Mouse (Mus musculus) CH12.LX (cell line): ENCODE measurements around the gene 1700123O20Rik. TPM values are rescaled to one million over a fixed set of nuclear protein-coding genes. Genes with fewer than 3 reads are reported as not detected.

Experiments used
- DNase-seq: peaks from one replicate; pipeline ENCODE4 v3.0.0-alpha.2; 2013; ENCODE audit errors: extremely low read depth
- H3K27ac ChIP-seq: 2 replicates; pipeline ENCODE4 v1.5.1; 2012; ENCODE audit warnings: low read depth, mild to moderate bottlenecking, control low read depth, moderate library complexity; ENCODE audit not compliant: insufficient read depth
- H3K27me3 ChIP-seq: replicated peaks from 2 replicates; pipeline ENCODE3; 2012; ENCODE audit warnings: inconsistent platforms
- H3K36me3 ChIP-seq, 2 experiments: replicated peaks in 1 of 2; 2 replicates each; pipeline versions ENCODE3 to v1.6.1; 2012; ENCODE audit warnings: inconsistent platforms in 1 of 2, low read length in 1 of 2, mild to moderate bottlenecking in 1 of 2, mixed read lengths in 1 of 2, moderate library complexity in 1 of 2; ENCODE audit not compliant: control insufficient read depth in 1 of 2, insufficient read depth in 1 of 2
- H3K4me1 ChIP-seq, 2 experiments: 2 replicates each; pipeline ENCODE4 v1.6.1; 2012; ENCODE audit warnings: inconsistent platforms in 1 of 2, moderate library complexity in 1 of 2; ENCODE audit not compliant: insufficient read depth in 2 of 2, control insufficient read depth in 1 of 2
- H3K4me2 ChIP-seq: 2 replicates; pipeline ENCODE4 v1.6.1; 2012; ENCODE audit warnings: low read depth, mild to moderate bottlenecking, control low read depth; ENCODE audit not compliant: poor library complexity, insufficient read depth, severe bottlenecking
- H3K4me3 ChIP-seq, 3 experiments: fragments of 150-350 bp in 1 of 3; sonication (generic) in 1 of 3; replicated peaks in 1 of 3; 2 replicates each; pipeline versions ENCODE3 to v1.5.1; 2011 to 2012; ENCODE audit warnings: low read depth in 2 of 3, low read length in 2 of 3, mild to moderate bottlenecking in 2 of 3, moderate library complexity in 2 of 3, control low read depth in 1 of 3, improper control_type of control experiment in 1 of 3, inconsistent platforms in 1 of 3, mixed read lengths in 1 of 3; ENCODE audit not compliant: poor library complexity in 1 of 3
- H3K79me2 ChIP-seq: replicated peaks from 2 replicates; pipeline ENCODE4 v1.6.1; 2012; ENCODE audit warnings: mild to moderate bottlenecking, moderate library complexity; ENCODE audit not compliant: control insufficient read depth, poor library complexity, insufficient read depth, severe bottlenecking; ENCODE audit errors: extremely low read depth
- H3K9ac ChIP-seq: 2 replicates; pipeline ENCODE4 v1.6.1; 2012; ENCODE audit warnings: low read depth, mild to moderate bottlenecking, control low read depth, moderate library complexity; ENCODE audit not compliant: insufficient read depth
- H3K9me3 ChIP-seq: replicated peaks from 2 replicates; pipeline ENCODE3; 2012; ENCODE audit warnings: low read length, inconsistent platforms, mixed read lengths
- CHD2 ChIP-seq: IDR thresholded peaks from 2 replicates; pipeline ENCODE4 v1.6.1; 2011; ENCODE audit warnings: low read length, improper control_type of control experiment
- CTCF ChIP-seq, 2 experiments: IDR thresholded peaks in 1 of 2; conservative IDR thresholded peaks in 1 of 2; 2 replicates each; pipeline ENCODE4 v1.5.1; 2011 to 2012; ENCODE audit warnings: low read depth in 2 of 2, low read length in 2 of 2, improper control_type of control experiment in 1 of 2, inconsistent platforms in 1 of 2, mild to moderate bottlenecking in 1 of 2, moderate library complexity in 1 of 2
- KAT2A ChIP-seq: IDR thresholded peaks from 2 replicates; pipeline ENCODE4 v1.6.1; 2012; ENCODE audit warnings: low read length, improper control_type of control experiment, inconsistent platforms; ENCODE audit not compliant: insufficient replicate concordance
- MEF2A ChIP-seq: IDR thresholded peaks from 2 replicates; pipeline ENCODE4 v1.6.1; 2014; ENCODE audit warnings: low read depth, mild to moderate bottlenecking, inconsistent platforms, low read length, improper control_type of control experiment, borderline replicate concordance
- MXI1 ChIP-seq: IDR thresholded peaks from 2 replicates; pipeline ENCODE4 v1.6.1; 2011; ENCODE audit warnings: mild to moderate bottlenecking, low read depth, low read length, improper control_type of control experiment
- MYC ChIP-seq: IDR thresholded peaks from 2 replicates; pipeline ENCODE4 v1.6.1; 2011; ENCODE audit warnings: low read depth, mild to moderate bottlenecking, improper control_type of control experiment, low read length
- PAX5 ChIP-seq: IDR thresholded peaks from 2 replicates; pipeline ENCODE4 v1.6.1; 2012; ENCODE audit warnings: low read length, inconsistent platforms, mixed read lengths
- POLR2A ChIP-seq: IDR thresholded peaks from 2 replicates; pipeline ENCODE4 v1.6.1; 2011; ENCODE audit warnings: low read depth, mild to moderate bottlenecking, improper control_type of control experiment, low read length
- RAD21 ChIP-seq: IDR thresholded peaks from 2 replicates; pipeline ENCODE4 v1.6.1; 2011; ENCODE audit warnings: low read depth, mild to moderate bottlenecking, low read length, improper control_type of control experiment, moderate library complexity
- RCOR1 ChIP-seq: conservative IDR thresholded peaks from 2 replicates; pipeline ENCODE4 v1.6.1; 2012; ENCODE audit warnings: low read depth, mild to moderate bottlenecking, inconsistent platforms, low read length, improper control_type of control experiment
- SIN3A ChIP-seq: IDR thresholded peaks from 2 replicates; pipeline ENCODE4 v1.6.1; 2012; ENCODE audit warnings: low read length, improper control_type of control experiment, inconsistent platforms
- SMC3 ChIP-seq: IDR thresholded peaks from 2 replicates; pipeline ENCODE4 v1.6.1; 2011; ENCODE audit warnings: low read depth, low read length, improper control_type of control experiment
- USF1 ChIP-seq: IDR thresholded peaks from 2 replicates; pipeline ENCODE4 v1.6.1; 2014; ENCODE audit warnings: low read depth, mild to moderate bottlenecking, inconsistent platforms, low read length, improper control_type of control experiment
- dilution Hi-C: fragments of 300-500 bp; cut with MboI; formaldehyde crosslinking; loops from 2 replicates; pipeline ENCODE4 v1.14.3; 2020; ENCODE audit warnings: low sequenced_read_pairs; ENCODE audit not compliant: extremely low pct_unique_long_range_greater_than_20kb, extremely low pct_ligation_motif_present
- in situ Hi-C: fragments of 300-500 bp; cut with MboI; formaldehyde crosslinking; loops from 3 replicates; pipeline ENCODE4 v1.14.3; 2019; ENCODE audit warnings: low sequenced_read_pairs, low pct_ligation_motif_present, low pct_unique_long_range_greater_than_20kb, mixed read lengths
- polyA plus RNA-seq: library from polyadenylated mRNA; unstranded; fragments of >175 nt; gene quantifications from 2 replicates; pipeline ENCODE4 v1.2.1, GENCODE M21; 2012; ENCODE audit warnings: low read depth; ENCODE audit not compliant: insufficient read length
- total RNA-seq, 2 experiments: library from RNA; depleted of rRNA; stranded (reverse); fragments of 300-350 nt in 1 of 2; fragments of >200 nt in 1 of 2; gene quantifications; 2 replicates each; pipeline ENCODE4 v1.2.3; 2012 to 2014

The 1700123O20Rik gene
- total and polyA plus RNA-seq, 3 experiments = 33.1 to 60.7 (median 59.1) TPM

DNA sequence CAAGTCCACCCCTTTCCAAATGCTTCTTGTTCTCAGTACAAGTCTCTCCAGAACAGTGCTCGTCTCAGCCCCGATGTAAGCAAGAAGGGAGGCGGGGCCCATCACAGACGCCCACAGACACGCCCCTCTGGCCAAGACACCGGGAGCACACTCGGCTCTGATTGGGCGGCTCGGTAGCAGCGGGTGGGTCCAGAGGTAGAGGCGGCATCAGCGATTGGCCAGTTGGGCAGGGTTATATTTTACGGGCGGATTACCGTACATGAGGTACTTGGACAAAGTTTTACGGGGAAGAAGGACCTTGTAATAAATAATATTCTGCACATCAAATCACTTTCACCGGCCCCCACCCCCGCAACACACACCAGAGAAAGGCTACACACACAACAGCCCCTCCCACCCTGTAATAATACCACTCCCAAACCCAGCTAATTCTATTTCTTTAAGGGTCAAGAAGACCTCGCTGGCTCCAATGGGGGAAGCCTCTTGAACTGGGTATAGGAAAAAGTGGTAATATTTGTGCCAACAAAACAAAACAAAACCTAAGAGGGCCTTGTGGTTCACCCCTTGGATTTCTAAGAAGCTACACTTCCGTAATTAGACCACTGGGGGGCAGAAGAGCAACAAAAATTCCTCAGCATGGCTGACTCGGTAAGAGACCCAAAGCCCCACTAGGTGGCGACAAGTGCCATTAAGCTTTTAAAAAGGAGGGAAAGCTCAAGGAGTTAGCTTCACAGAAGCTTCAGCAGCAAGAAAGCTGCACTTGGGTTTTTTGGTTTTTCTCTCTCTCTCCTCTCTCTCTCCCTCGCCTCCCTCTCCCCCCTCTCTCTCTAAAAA is 35.2 kb upstream of the 1700123O20Rik start:
- peak; percentile 96 for DNase-seq
- dilution Hi-C loops (no loop called here), in situ Hi-C loops (loop anchor here (5.0 kb wide), 1 partner anchor 51 kb away; no protein-coding TSS in a partner anchor)
- H3K36me3 ChIP-seq = peaks cover 57 to 70% of the 10 kb centered on the region in 2 experiments
- peaks cover 14 to 52% of the 10 kb centered on the region in 2 experiments for H3K4me1 ChIP-seq
- no peak overlapping the region for H3K27ac ChIP-seq
- H3K27me3 ChIP-seq = no peaks in the 10 kb centered on the region
- peak; percentile 69 for TF ChIP-seq RAD21
- TF ChIP-seq USF1 = no peak
- TF ChIP-seq KAT2A = no peak
- TF ChIP-seq MYC = peak; percentile 29; the same call in 1 of the 2 replicates
- peak; percentile 91 to 100 for TF ChIP-seq CTCF (conservative IDR thresholded peaks at IDR 0.05 in 1 of 2, IDR thresholded peaks at IDR 0.05 in 1 of 2; ENCODE audit: low read depth in 2 of 2, low read length in 2 of 2)
- TF ChIP-seq SMC3 = peak; percentile 85
- TF ChIP-seq POLR2A = peak; percentile 20; the same call in 1 of the 2 replicates
- H3K4me2 ChIP-seq = peak overlapping the region; percentile 96
- H3K4me3 ChIP-seq = no peak overlapping the region
- H3K79me2 ChIP-seq = peaks cover 58% of the 10 kb centered on the region
- H3K9ac ChIP-seq = peak overlapping the region; percentile 97
- no peaks in the 10 kb centered on the region for H3K9me3 ChIP-seq

DNA sequence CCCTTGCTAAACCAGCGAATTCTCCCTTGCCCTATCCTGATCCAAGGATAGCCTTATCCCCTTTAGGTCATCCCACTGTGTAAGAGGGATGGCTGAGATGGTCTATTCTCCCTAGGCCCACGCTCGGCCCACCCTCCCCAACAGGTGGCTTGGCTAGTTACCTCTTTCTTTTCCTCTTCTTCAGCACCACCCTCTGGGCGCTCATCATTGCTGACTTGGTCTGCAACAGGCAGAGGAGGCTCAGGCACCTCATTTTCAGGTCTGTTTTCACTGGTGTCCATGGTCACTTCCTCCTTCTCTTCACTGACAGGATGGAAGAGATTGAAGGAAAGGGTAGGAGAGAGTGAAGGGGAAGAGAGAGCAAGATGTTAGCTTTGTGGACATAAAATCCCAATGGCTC is 34.5 kb upstream of the 1700123O20Rik start:
- peaks cover 14 to 52% of the 10 kb centered on the region in 2 experiments for H3K4me1 ChIP-seq
- H3K4me3 ChIP-seq = peak overlapping the region in 1 of 3 experiments; percentile 16
- peak; percentile 33 for DNase-seq
- TF ChIP-seq MEF2A = no peak
- TF ChIP-seq SIN3A = no peak
- TF ChIP-seq CHD2 = no peak
- no peak for TF ChIP-seq CTCF (conservative IDR thresholded peaks at IDR 0.05 in 1 of 2, IDR thresholded peaks at IDR 0.05 in 1 of 2; ENCODE audit: low read depth in 2 of 2, low read length in 2 of 2)
- no peak for TF ChIP-seq MXI1
- TF ChIP-seq RCOR1 = no peak
- no peak for TF ChIP-seq USF1
- no peak for TF ChIP-seq PAX5
- H3K9me3 ChIP-seq = no peaks in the 10 kb centered on the region
- H3K79me2 ChIP-seq = peaks cover 58% of the 10 kb centered on the region
- H3K9ac ChIP-seq = peak overlapping the region; percentile 97
- H3K4me2 ChIP-seq = peak overlapping the region; percentile 96
- in situ Hi-C loops = loop anchor here (5.0 kb wide), 1 partner anchor 51 kb away; no protein-coding TSS in a partner anchor
- H3K27ac ChIP-seq = peak overlapping the region; percentile 38; the same call in 1 of the 2 replicates
- H3K27me3 ChIP-seq = no peaks in the 10 kb centered on the region
- H3K36me3 ChIP-seq = peaks cover 57 to 70% of the 10 kb centered on the region in 2 experiments
- dilution Hi-C loops = no loop called here
